Comparison of ENCODE assay signal across 18 mouse cellular contexts in genomic region chr17:5112116-5112515, GRCm38 (mm10).
A peak's percentile ranks its signal among the peaks of the same experiment; 100 is the strongest.
DNase-seq lines count a peak whose midpoint lies in the region; ATAC-seq and TF ChIP-seq lines count a peak whose summit lies in the region.
"Had no signal": no experiment of that assay in that cellular context is flagged by ENCODE, and none has a peak within 500 bp of the region (broad histone marks: within the 10 kb centered on the region; RNA-seq: fewer than 3 reads in every experiment).

No protein-coding gene starts in this region.

- TF ChIP-seq CTCF in layer of hippocampus, adult 2 months (conservative IDR thresholded peaks at IDR 0.05) = no peak

- H3K27ac ChIP-seq in layer of hippocampus, adult 2 months = 0 out of 2 replicates have a peak overlapping the region, but pooled peaks have one; percentile 18
- peak overlapping the region; percentile 93 for H3K27ac ChIP-seq in liver, embryonic 15.5 days (replicated peaks)
- H3K27ac ChIP-seq: embryonic facial prominence, embryonic 13.5 days; forebrain, embryonic 10.5 days; hindbrain, embryonic 12.5 days; limb, embryonic 13.5 days; lung, embryonic 15.5 days; midbrain, embryonic 12.5 days; neural tube, embryonic 13.5 days had no signal

- H3K9me3 ChIP-seq in liver, embryonic 15.5 days (replicated peaks) = no peaks in the 10 kb centered on the region
- H3K9me3 ChIP-seq: embryonic facial prominence, embryonic 13.5 days; forebrain, embryonic 10.5 days; hindbrain, embryonic 12.5 days; limb, embryonic 13.5 days; lung, embryonic 15.5 days; midbrain, embryonic 12.5 days; neural tube, embryonic 13.5 days had no signal

- ATAC-seq in erythroid progenitor cell, adult 5-6 weeks (replicated peaks; ENCODE audit: low FRiP score, poor library complexity, severe bottlenecking) = peak; percentile 78
- peak; percentile 98 for ATAC-seq in liver, embryonic 15.5 days (ENCODE audit: insufficient read depth)

- WGBS in liver, embryonic 15.5 days (ENCODE audit: insufficient replicate concordance) = 19% methylated on average over 4 of the region's 4 CpGs

- peak overlapping the region; percentile 31 for H3K9ac ChIP-seq in liver, embryonic 15.5 days
- H3K9ac ChIP-seq: embryonic facial prominence, embryonic 13.5 days; hindbrain, embryonic 12.5 days; limb, embryonic 13.5 days; lung, embryonic 15.5 days; midbrain, embryonic 12.5 days; neural tube, embryonic 13.5 days had no signal

- no peaks in the 10 kb centered on the region for H3K36me3 ChIP-seq in liver, embryonic 15.5 days (replicated peaks)
- H3K36me3 ChIP-seq: hindbrain, embryonic 12.5 days; lung, embryonic 15.5 days; midbrain, embryonic 12.5 days; neural tube, embryonic 13.5 days had no signal

- H3K4me2 ChIP-seq in liver, embryonic 15.5 days = peak overlapping the region; percentile 63
- H3K4me2 ChIP-seq: embryonic facial prominence, embryonic 13.5 days; hindbrain, embryonic 12.5 days; limb, embryonic 13.5 days; lung, embryonic 15.5 days; midbrain, embryonic 12.5 days; neural tube, embryonic 13.5 days had no signal

- no peaks in the 10 kb centered on the region for H3K27me3 ChIP-seq in liver, embryonic 15.5 days
- H3K27me3 ChIP-seq: embryonic facial prominence, embryonic 13.5 days; hindbrain, embryonic 12.5 days; limb, embryonic 13.5 days; lung, embryonic 15.5 days; midbrain, embryonic 12.5 days; neural tube, embryonic 13.5 days had no signal

- peaks cover 64% of the 10 kb centered on the region for H3K4me1 ChIP-seq in liver, embryonic 15.5 days (replicated peaks)

- DNase-seq in layer of hippocampus, adult 2 months (ENCODE audit: low spot score in 2 of 2) = no peak
- DNase-seq in layer of hippocampus, adult 9-11 months = no peak
- DNase-seq in natural killer cell, adult 2 months (ENCODE audit: low spot score in 2 of 2) = no peak
- DNase-seq in left cerebral cortex, adult 18-20 months (ENCODE audit: low spot score in 2 of 2) = no peak
- no peak for DNase-seq in right cerebral cortex, postnatal 14 days
- DNase-seq: adrenal gland, adult 2 months; cerebellum, postnatal 14 days; lung, postnatal 4 days; spleen, adult 18-20 months had no signal

- H3K4me3 ChIP-seq in layer of hippocampus, adult 2 months = no peak overlapping the region
- no peak overlapping the region; the same call in 1 of the 2 replicates for H3K4me3 ChIP-seq in liver, embryonic 15.5 days (replicated peaks)
- H3K4me3 ChIP-seq: embryonic facial prominence, embryonic 13.5 days; forebrain, embryonic 10.5 days; hindbrain, embryonic 12.5 days; limb, embryonic 13.5 days; lung, embryonic 15.5 days; midbrain, embryonic 12.5 days; neural tube, embryonic 13.5 days had no signal
